Mouse (Mus musculus) heart, embryonic 16.5 days (tissue): ENCODE data around the gene Flt3l. TPM values are rescaled to one million over a fixed set of nuclear protein-coding genes. Genes with fewer than 3 reads are reported as not detected.
"Not testable (repeated sequence)": the region's sequence is repeated elsewhere in the genome, so short reads cannot be mapped to it uniquely, and the experiment has no call there.

ENCODE experiments used
- ATAC-seq: fragments of 200-750 bp; cut with Nextera tagmentation; replicated peaks from 2 replicates; pipeline ENCODE4 v1.8.0; 2017; ENCODE audit warnings: moderate number of reproducible peaks; ENCODE audit not compliant: insufficient read depth, low FRiP score; ENCODE audit errors: extremely low read depth
- H3K27ac ChIP-seq: fragments of 300-500 bp; sonication (generic); 2 replicates; pipeline ENCODE4 v1.5.1; 2014; ENCODE audit warnings: mild to moderate bottlenecking, low read length, control low read depth, moderate library complexity
- H3K27me3 ChIP-seq: fragments of 300-500 bp; sonication (generic); 2 replicates; pipeline ENCODE4 v1.6.1; 2014; ENCODE audit warnings: low read length, mixed read lengths; ENCODE audit not compliant: control insufficient read depth, insufficient read depth
- H3K36me3 ChIP-seq: fragments of 300-500 bp; sonication (generic); 2 replicates; pipeline ENCODE4 v1.6.1; 2014; ENCODE audit not compliant: control insufficient read depth, insufficient read depth
- H3K4me1 ChIP-seq: fragments of 300-500 bp; sonication (generic); 2 replicates; pipeline ENCODE4 v1.6.1; 2014; ENCODE audit warnings: low read length, mixed read lengths; ENCODE audit not compliant: control insufficient read depth, insufficient read depth
- H3K4me2 ChIP-seq: fragments of 300-500 bp; sonication (generic); 2 replicates; pipeline ENCODE4 v1.6.1; 2014; ENCODE audit warnings: low read depth, mild to moderate bottlenecking, control low read depth, low read length
- H3K4me3 ChIP-seq: fragments of 300-500 bp; sonication (generic); 2 replicates; pipeline ENCODE4 v1.5.1; 2014; ENCODE audit warnings: mild to moderate bottlenecking, control low read depth, low read length
- H3K9ac ChIP-seq: fragments of 300-500 bp; sonication (generic); 2 replicates; pipeline ENCODE4 v1.6.1; 2014; ENCODE audit warnings: low read length, control low read depth
- H3K9me3 ChIP-seq: fragments of 300-500 bp; sonication (generic); replicated peaks from 2 replicates; pipeline ENCODE4 v1.6.1; 2016; ENCODE audit warnings: low read length; ENCODE audit not compliant: control insufficient read depth
- WGBS: fragments of 180-500 bp; shearing (Covaris S2); extraction: QIAGEN DNeasy Blood & Tissue Kit; methylation state at CpG from one replicate; pipeline ENCODE4 v1.1.7; 2014; 5-methylcytosine and 5-hydroxymethylcytosine counted together
- polyA plus RNA-seq: library from polyadenylated mRNA; unstranded; fragments of >200 nt; fragmentation: Nextera tagmentation; extraction: Ambion mirVana; gene quantifications from 2 replicates; pipeline ENCODE4 v1.2.1, GENCODE M21; 2015

Gene Flt3l
- polyA plus RNA-seq, 1 experiment from 2014 or later: 2.8 TPM

- no peaks in the 10 kb centered on the region for H3K36me3 ChIP-seq
- H3K4me1 ChIP-seq: peaks cover 9% of the 10 kb centered on the region
- WGBS: 7% methylated on average over 30 of the region's 31 CpGs
- no peak overlapping the region for H3K27ac ChIP-seq
- H3K4me2 ChIP-seq: peak overlapping the region; percentile 47
- H3K27me3 ChIP-seq: peaks cover 82% of the 10 kb centered on the region
- H3K4me3 ChIP-seq: peak overlapping the region; percentile 27; the same call in 1 of the 2 replicates
- no peak overlapping the region; the same call in 1 of the 2 replicates for H3K9ac ChIP-seq
- H3K9me3 ChIP-seq: peaks cover 8% of the 10 kb centered on the region
- ATAC-seq: no peak
Measured at GRCm38 (mm10) chr7:45176356-45176755, 40.1 kb upstream of the Flt3l start.

- WGBS: 3% methylated on average over 23 of the region's 23 CpGs
- Histone ChIP-seq H3K27ac (no peak overlapping the region), H3K4me1 (peaks cover 6% of the 10 kb centered on the region), H3K9me3 (peaks cover 12% of the 10 kb centered on the region), H3K36me3 (no peaks in the 10 kb centered on the region), H3K27me3 (peaks cover 78% of the 10 kb centered on the region), H3K9ac (no peak overlapping the region; the same call in 1 of the 2 replicates), H3K4me3 (peak overlapping the region; percentile 27; the same call in 1 of the 2 replicates), H3K4me2 (peak overlapping the region; percentile 47)
- ATAC-seq: no peak
Measured at GRCm38 (mm10) chr7:45175929-45176328, 39.7 kb upstream of the Flt3l start.

GRCm38 (mm10) chr7:45175398-45175797 lies 39.2 kb upstream of the Flt3l start:
- no peak overlapping the region for H3K27ac ChIP-seq
- WGBS: 8% methylated on average over 13 of the region's 13 CpGs
- peaks cover 6% of the 10 kb centered on the region for H3K4me1 ChIP-seq
- H3K9ac ChIP-seq: no peak overlapping the region
- no peak for ATAC-seq
- H3K36me3 ChIP-seq: no peaks in the 10 kb centered on the region
- no peak overlapping the region for H3K4me3 ChIP-seq
- H3K4me2 ChIP-seq: no peak overlapping the region
- H3K27me3 ChIP-seq: peaks cover 76% of the 10 kb centered on the region
- H3K9me3 ChIP-seq: peaks cover 18% of the 10 kb centered on the region

- H3K4me1 ChIP-seq: peaks cover 6% of the 10 kb centered on the region
- no peaks in the 10 kb centered on the region for H3K36me3 ChIP-seq
- peak overlapping the region; percentile 25; the same call in 1 of the 2 replicates for H3K9ac ChIP-seq
- 7% methylated on average over 29 of the region's 29 CpGs for WGBS
- peaks cover 69% of the 10 kb centered on the region for H3K27me3 ChIP-seq
- peak overlapping the region; percentile 15; the same call in 1 of the 2 replicates for H3K4me2 ChIP-seq
- H3K9me3 ChIP-seq: peaks cover 24% of the 10 kb centered on the region
- H3K27ac ChIP-seq: no peak overlapping the region
- no peak for ATAC-seq
- H3K4me3 ChIP-seq: 0 out of 2 replicates have a peak overlapping the region, but pooled peaks have one; percentile 0
Measured at GRCm38 (mm10) chr7:45174567-45175280, 38.5 kb upstream of the Flt3l start.

- H3K4me1 ChIP-seq, H3K4me3 ChIP-seq, H3K36me3 ChIP-seq, H3K9ac ChIP-seq, H3K4me2 ChIP-seq, ATAC-seq, H3K27ac ChIP-seq: not testable (repeated sequence)
- Histone ChIP-seq H3K27me3 (peaks cover 68% of the 10 kb centered on the region), H3K9me3 (peaks cover 34% of the 10 kb centered on the region)
- 53% methylated on average over 1 of the region's 1 CpGs for WGBS
Measured at GRCm38 (mm10) chr7:45173772-45174171, 37.5 kb upstream of the Flt3l start.

DNA sequence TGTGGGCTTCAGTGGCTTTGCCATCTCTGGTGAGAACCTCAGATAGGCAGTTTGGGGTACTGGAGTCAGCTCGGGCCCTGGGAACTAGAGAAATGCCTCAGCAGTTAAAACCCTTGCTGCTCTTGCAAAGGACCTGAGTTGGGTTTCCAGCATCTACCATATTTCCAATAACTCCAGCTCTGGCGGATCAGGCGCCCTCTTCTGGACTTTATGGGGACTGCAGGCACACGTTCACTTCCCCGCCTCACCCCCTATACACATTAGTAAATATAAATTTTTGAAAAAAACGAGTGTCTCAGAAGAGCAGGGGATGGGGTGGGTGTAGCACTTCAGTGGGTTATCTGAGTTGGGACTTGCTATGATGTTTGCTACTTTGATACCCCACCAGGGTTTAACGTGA lies 36.7 kb upstream of the Flt3l start:
- Histone ChIP-seq H3K36me3 (no peaks in the 10 kb centered on the region), H3K9ac (no peak overlapping the region), H3K27ac (no peak overlapping the region), H3K4me2 (no peak overlapping the region), H3K4me1 (peaks cover 6% of the 10 kb centered on the region), H3K27me3 (peaks cover 67% of the 10 kb centered on the region), H3K9me3 (peaks cover 34% of the 10 kb centered on the region), H3K4me3 (no peak overlapping the region)
- ATAC-seq: no peak
- 57% methylated on average over 7 of the region's 7 CpGs for WGBS

- ATAC-seq: no peak
- peaks cover 3% of the 10 kb centered on the region; the same call in 1 of the 2 replicates for H3K4me1 ChIP-seq
- H3K36me3 ChIP-seq: no peaks in the 10 kb centered on the region
- no peak overlapping the region for H3K4me3 ChIP-seq
- peaks cover 34% of the 10 kb centered on the region for H3K9me3 ChIP-seq
- H3K27me3 ChIP-seq: peaks cover 67% of the 10 kb centered on the region
- no peak overlapping the region for H3K9ac ChIP-seq
- no peak overlapping the region for H3K27ac ChIP-seq
- no peak overlapping the region for H3K4me2 ChIP-seq
- WGBS: 90% methylated on average over 3 of the region's 3 CpGs
Measured at GRCm38 (mm10) chr7:45169495-45169894, 33.3 kb upstream of the Flt3l start.

DNA sequence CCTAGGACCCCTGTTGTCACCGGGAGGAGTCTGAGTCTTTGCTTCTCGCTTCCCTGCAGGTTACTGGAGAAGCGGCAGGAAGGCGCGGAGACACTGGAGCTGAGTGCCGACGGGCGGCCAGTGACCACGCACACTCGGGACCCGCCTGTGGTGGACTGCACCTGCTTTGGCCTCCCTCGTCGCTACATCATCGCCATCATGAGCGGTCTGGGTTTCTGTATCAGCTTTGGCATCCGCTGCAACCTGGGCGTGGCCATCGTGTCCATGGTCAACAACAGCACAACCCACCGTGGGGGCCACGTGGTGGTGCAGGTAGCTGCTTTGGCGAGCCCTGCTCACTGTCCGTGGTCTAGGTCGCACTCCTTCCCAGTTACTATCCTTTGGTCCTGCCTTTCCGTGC lies 32.4 kb upstream of the Flt3l start:
- Histone ChIP-seq H3K4me3 (no peak overlapping the region), H3K36me3 (no peaks in the 10 kb centered on the region), H3K9me3 (peaks cover 34% of the 10 kb centered on the region), H3K9ac (no peak overlapping the region), H3K27me3 (peaks cover 71% of the 10 kb centered on the region), H3K4me1 (peaks cover 7% of the 10 kb centered on the region), H3K4me2 (no peak overlapping the region), H3K27ac (no peak overlapping the region)
- no peak for ATAC-seq
- WGBS: 6% methylated on average over 24 of the region's 24 CpGs

- Histone ChIP-seq H3K4me3 (no peak overlapping the region), H3K9ac (no peak overlapping the region), H3K27ac (no peak overlapping the region), H3K36me3 (no peaks in the 10 kb centered on the region), H3K4me1 (peaks cover 8% of the 10 kb centered on the region), H3K9me3 (peaks cover 34% of the 10 kb centered on the region), H3K27me3 (peaks cover 78% of the 10 kb centered on the region), H3K4me2 (no peak overlapping the region)
- 3% methylated on average over 19 of the region's 19 CpGs for WGBS
- no peak for ATAC-seq
Measured at GRCm38 (mm10) chr7:45167761-45168445, 31.7 kb upstream of the Flt3l start.
